Mouse (Mus musculus): ENCODE data around the gene Rab21.

- TF ChIP-seq POLR2A (IDR thresholded peaks at IDR 0.05; ENCODE audit: insufficient read length, low read depth) (no peak), MAX (IDR thresholded peaks at IDR 0.05; ENCODE audit: low read depth) (no peak), USF1 (IDR thresholded peaks at IDR 0.05; ENCODE audit: low read depth) (no peak), E2F4 (IDR thresholded peaks at IDR 0.05; ENCODE audit: insufficient read depth) (no peak), CEBPB (IDR thresholded peaks at IDR 0.05; ENCODE audit: insufficient read depth, poor library complexity, severe bottlenecking) (no peak), REST (IDR thresholded peaks at IDR 0.05; ENCODE audit: insufficient read depth, insufficient read length) (no peak), SRF (IDR thresholded peaks at IDR 0.05; ENCODE audit: control insufficient read depth, insufficient read length, low read depth) (no peak), MYOD1 (IDR thresholded peaks at IDR 0.05; ENCODE audit: control insufficient read depth in 1 of 3, insufficient read length in 2 of 3, low read depth in 2 of 3) (no peak), MYOG (IDR thresholded peaks at IDR 0.05; ENCODE audit: control insufficient read depth in 1 of 3, insufficient read depth in 1 of 3, insufficient read length in 2 of 3, low read depth in 2 of 3) (no peak), POLR2AphosphoS2 (IDR thresholded peaks at IDR 0.05; ENCODE audit: insufficient read length, low read depth) (no peak), TCF12 (IDR thresholded peaks at IDR 0.05; ENCODE audit: insufficient read depth, poor library complexity, severe bottlenecking) (no peak)
Measured at GRCm38 (mm10) chr10:115262926-115263562, 52.4 kb downstream of the Rab21 start.
